Mouse (Mus musculus): ENCODE data around the gene Slc25a22. TPM values are rescaled to one million over a fixed set of nuclear protein-coding genes. Genes with fewer than 3 reads are reported as not detected.
"Not testable (repeated sequence)": the region's sequence is repeated elsewhere in the genome, so short reads cannot be mapped to it uniquely, and the experiment has no call there.

Slc25a22 gene
- total RNA-seq, 2 experiments from 2014 or later, result 270 to 289 TPM

DNA sequence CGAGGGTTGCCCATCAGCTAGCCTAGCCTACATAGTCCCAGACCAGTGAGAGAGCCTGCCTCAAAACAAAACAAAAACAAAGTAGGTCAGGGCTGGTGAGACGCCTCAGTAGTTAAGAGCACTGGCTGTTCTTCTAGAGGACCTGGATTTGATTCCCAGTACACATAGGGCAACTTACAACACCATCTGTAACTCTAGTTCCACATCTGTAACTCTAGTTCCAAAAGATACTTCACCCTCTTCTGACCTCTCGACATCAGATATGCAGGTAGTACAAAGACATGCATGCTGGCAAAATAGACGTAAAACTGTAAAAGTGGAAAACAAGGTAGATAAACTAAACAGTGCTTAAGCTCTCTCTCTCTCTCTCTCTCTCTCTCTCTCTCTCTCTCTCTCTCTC, 13.9 kb downstream of the Slc25a22 start:
- DNase-seq (ENCODE audit: low spot score in 2 of 2), result no peak
- intact Hi-C loops (cut with DNase I), result no loop called here

- DNase-seq (ENCODE audit: low spot score in 2 of 2), result no peak
- intact Hi-C loops (cut with DNase I), result no loop called here
Observed at GRCm38 (mm10) chr7:141420030-141420702, 17.5 kb downstream of the Slc25a22 start.

- intact Hi-C loops (cut with DNase I), result no loop called here
- peak in 1 of 2 experiments; percentile 23 for DNase-seq (ENCODE audit: low spot score in 2 of 2)
Observed at GRCm38 (mm10) chr7:141418970-141419369, 18.7 kb downstream of the Slc25a22 start.

GRCm38 (mm10) chr7:141417731-141418681, 19.7 kb downstream of the Slc25a22 start:
- DNase-seq (ENCODE audit: low spot score in 2 of 2), result no peak
- intact Hi-C loops (cut with DNase I), result no loop called here

DNA sequence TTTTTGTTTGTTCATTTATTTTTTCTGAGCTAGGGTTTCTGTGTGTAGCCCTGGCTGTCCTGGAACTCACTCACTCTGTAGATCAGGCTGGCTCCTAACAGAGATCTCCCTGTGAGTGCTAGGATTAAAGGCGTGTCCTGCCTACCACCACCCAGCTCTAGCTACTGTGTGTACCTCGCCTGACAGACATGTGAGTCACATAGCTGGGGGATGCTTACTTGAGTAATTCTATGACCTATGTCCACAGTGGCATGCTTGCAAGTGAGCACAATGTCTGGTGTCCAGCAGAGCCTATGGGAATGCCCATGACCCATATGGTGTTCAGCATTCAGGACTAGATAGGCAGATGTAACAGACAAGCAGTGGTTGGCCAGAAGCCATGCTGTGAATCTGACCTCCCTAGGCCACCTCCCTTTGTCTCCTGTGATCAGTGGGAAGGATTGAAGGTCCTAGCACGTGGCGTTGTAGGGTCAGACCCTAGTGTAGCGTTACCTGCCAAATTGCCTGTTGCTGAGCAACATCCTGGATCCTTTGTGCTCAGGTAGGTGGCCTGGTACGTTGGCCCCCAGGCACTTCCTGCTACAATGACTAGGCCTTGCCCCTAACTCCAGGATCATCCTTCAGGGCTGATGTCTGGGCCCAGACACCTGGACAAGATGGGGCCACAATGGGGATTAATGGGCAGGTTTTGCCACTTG, 21.4 kb downstream of the Slc25a22 start:
- no peak for DNase-seq (ENCODE audit: low spot score in 2 of 2)
- intact Hi-C loops (cut with DNase I), result no loop called here

- intact Hi-C loops (cut with DNase I), result loop anchor here (5.0 kb wide), 1 partner anchor 43 kb away; the partner anchor contains the start of gene Pnpla2
Observed at GRCm38 (mm10) chr7:141413809-141414584, 23.7 kb downstream of the Slc25a22 start, which contains the start of gene Gatd1. Gene Gatd1, minus strand, starts transcription at chr7:141414136.

GRCm38 (mm10) chr7:141413331-141413730, 24.4 kb downstream of the Slc25a22 start:
- no peak for DNase-seq (ENCODE audit: low spot score in 2 of 2)

More at GRCm38 (mm10) chr7:141413809-141414584, 23.7 kb downstream of the Slc25a22 start, which contains the start of gene Gatd1:
- peak; percentile 99 for DNase-seq (ENCODE audit: low spot score in 2 of 2)

GRCm38 (mm10) chr7:141411667-141412066, 26.0 kb downstream of the Slc25a22 start:
- intact Hi-C loops (cut with DNase I), result loop anchor here (5.0 kb wide), 1 partner anchor 46 kb away; the partner anchor contains the start of gene Pnpla2
- DNase-seq (ENCODE audit: low spot score in 2 of 2), result no peak

More at GRCm38 (mm10) chr7:141413331-141413730, 24.4 kb downstream of the Slc25a22 start:
- intact Hi-C loops (cut with DNase I), result loop anchor here (5.0 kb wide), 1 partner anchor 44 kb away; the partner anchor contains the start of gene Pnpla2

GRCm38 (mm10) chr7:141410631-141411030, 27.1 kb downstream of the Slc25a22 start:
- intact Hi-C loops (cut with DNase I), result loop anchor here (5.0 kb wide), 1 partner anchor 47 kb away; the partner anchor contains the start of gene Pnpla2

GRCm38 (mm10) chr7:141408833-141409232, 28.9 kb downstream of the Slc25a22 start:
- DNase-seq (ENCODE audit: low spot score in 2 of 2), result peak; percentile 78 to 87
- intact Hi-C loops (cut with DNase I), result loop anchor here (2.0 kb wide), 1 partner anchor 116 kb away; no protein-coding TSS in a partner anchor

More at GRCm38 (mm10) chr7:141410631-141411030, 27.1 kb downstream of the Slc25a22 start:
- no peak for DNase-seq (ENCODE audit: low spot score in 2 of 2)

DNA sequence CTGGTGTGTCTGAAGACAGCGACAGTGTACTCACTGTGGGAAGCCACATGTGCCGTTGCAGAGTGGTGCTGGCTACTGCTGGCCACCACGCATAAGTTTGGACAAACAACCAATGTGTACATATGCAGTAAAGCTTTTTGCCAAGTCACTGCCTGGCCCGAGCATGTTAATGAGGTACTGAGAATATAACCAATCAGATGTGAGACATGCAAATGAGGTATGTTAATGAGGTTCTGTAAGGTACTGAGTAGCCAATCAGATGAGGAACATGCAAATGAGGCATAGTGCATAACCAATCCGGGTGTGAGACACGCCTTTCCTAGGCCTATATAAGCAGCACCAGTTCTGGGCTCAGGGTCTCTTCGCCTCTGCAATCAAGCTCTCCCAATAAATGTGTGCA, 30.0 kb downstream of the Slc25a22 start:
- intact Hi-C loops (cut with DNase I), result loop anchor here (2.0 kb wide), 1 partner anchor 117 kb away; no protein-coding TSS in a partner anchor
- not testable (repeated sequence) for DNase-seq (ENCODE audit: low spot score in 2 of 2)

GRCm38 (mm10) chr7:141405466-141405865, 32.2 kb downstream of the Slc25a22 start:
- no peak for DNase-seq (ENCODE audit: low spot score in 2 of 2)
- intact Hi-C loops (cut with DNase I), result no loop called here

GRCm38 (mm10) chr7:141403305-141403704, 34.4 kb downstream of the Slc25a22 start:
- intact Hi-C loops (cut with DNase I), result no loop called here
- peak in 1 of 2 experiments; percentile 37 for DNase-seq (ENCODE audit: low spot score in 2 of 2)

- intact Hi-C loops (cut with DNase I), result no loop called here
Observed at GRCm38 (mm10) chr7:141395348-141395747, 42.3 kb downstream of the Slc25a22 start.

GRCm38 (mm10) chr7:141394771-141395170, 42.9 kb downstream of the Slc25a22 start:
- peak in 1 of 2 experiments; percentile 41 for DNase-seq (ENCODE audit: low spot score in 2 of 2)
- intact Hi-C loops (cut with DNase I), result loop anchor here (5.0 kb wide), 1 partner anchor 67 kb away; the partner anchor contains the start of genes Deaf1 and Tmem80

More at GRCm38 (mm10) chr7:141395348-141395747, 42.3 kb downstream of the Slc25a22 start:
- no peak for DNase-seq (ENCODE audit: low spot score in 2 of 2)

DNA sequence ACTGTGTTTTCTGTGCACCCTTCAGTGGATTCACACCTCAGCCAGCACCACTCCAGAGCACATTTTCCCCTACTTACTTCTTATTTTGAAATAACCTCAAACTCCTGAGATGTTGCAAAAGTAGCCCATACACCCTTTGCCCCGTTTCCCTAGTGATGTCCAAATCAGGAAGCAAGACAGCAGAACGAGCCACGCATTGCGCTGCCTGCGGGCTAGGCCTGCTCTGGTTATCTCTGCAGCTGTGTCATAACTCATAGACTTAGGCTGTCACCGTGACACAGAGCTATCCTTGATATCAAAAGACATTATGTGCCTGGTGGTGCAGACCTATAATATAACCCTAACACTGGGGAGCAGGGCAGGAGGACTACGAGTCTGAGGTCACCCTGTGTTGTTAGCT, 43.5 kb downstream of the Slc25a22 start:
- intact Hi-C loops (cut with DNase I), result loop anchor here (5.0 kb wide), 1 partner anchor 67 kb away; the partner anchor contains the start of genes Deaf1 and Tmem80
- DNase-seq (ENCODE audit: low spot score in 2 of 2), result no peak

GRCm38 (mm10) chr7:141392552-141393222, 45.0 kb downstream of the Slc25a22 start:
- DNase-seq (ENCODE audit: low spot score in 2 of 2), result no peak
- intact Hi-C loops (cut with DNase I), result loop anchor here (5.0 kb wide), 1 partner anchor 65 kb away; the partner anchor contains the start of genes Deaf1 and Tmem80
